Mouse (Mus musculus): ENCODE results near the gene Tanc2. TPM values are rescaled to one million over a fixed set of nuclear protein-coding genes. Genes with fewer than 3 reads are reported as not detected.

The Tanc2 gene
- 8.5 and 10.3 TPM in 2 replicates for polyA plus RNA-seq (2015; fragmentation: Nextera tagmentation; extraction: Ambion mirVana)

GRCm38 (mm10) chr11:105589877-105590641 is at the start of gene Tanc2:
Gene Tanc2 (plus strand): TSS chr11:105589986.
- no peaks in the 10 kb centered on the region for H3K36me3 ChIP-seq
- H3K9me3 ChIP-seq, result no peaks in the 10 kb centered on the region
- H3K4me3 ChIP-seq, result peak within 1 kb of the TSS; percentile 94
- ATAC-seq (ENCODE audit: low FRiP score, low read depth), result peak; percentile 86
- no peaks in the 10 kb centered on the region for H3K27me3 ChIP-seq
- WGBS, result 0% methylated on average over 58 of the region's 87 CpGs
- H3K4me2 ChIP-seq (replicated peaks), result peak within 1 kb of the TSS; percentile 78
- H3K9ac ChIP-seq, result peak within 1 kb of the TSS; percentile 90
- peaks cover 8% of the 10 kb centered on the region; the same call in 1 of the 2 replicates for H3K4me1 ChIP-seq
- peak within 1 kb of the TSS; percentile 79 for H3K27ac ChIP-seq

- no peak overlapping the region for H3K27ac ChIP-seq
- H3K27me3 ChIP-seq, result 0 out of 2 replicates have a peak, but pooled peaks cover 4% of the 10 kb centered on the region
- H3K4me1 ChIP-seq, result peaks cover 18% of the 10 kb centered on the region; the same call in 1 of the 2 replicates
- H3K9ac ChIP-seq, result no peak overlapping the region
- H3K36me3 ChIP-seq, result no peaks in the 10 kb centered on the region
- H3K4me3 ChIP-seq, result no peak overlapping the region
- no peaks in the 10 kb centered on the region for H3K9me3 ChIP-seq
- H3K4me2 ChIP-seq (replicated peaks), result no peak overlapping the region
- no peak for ATAC-seq (ENCODE audit: low FRiP score, low read depth)
- 86% methylated on average over 8 of the region's 8 CpGs for WGBS
Measured at GRCm38 (mm10) chr11:105540781-105541180, 49.0 kb upstream of the Tanc2 start.

GRCm38 (mm10) chr11:105541366-105541765 is 48.4 kb upstream of the Tanc2 start:
- 0 out of 2 replicates have a peak, but pooled peaks cover 4% of the 10 kb centered on the region for H3K27me3 ChIP-seq
- no peak overlapping the region for H3K9ac ChIP-seq
- H3K36me3 ChIP-seq, result no peaks in the 10 kb centered on the region
- no peak overlapping the region for H3K4me2 ChIP-seq (replicated peaks)
- peaks cover 21% of the 10 kb centered on the region; the same call in 1 of the 2 replicates for H3K4me1 ChIP-seq
- no peak overlapping the region for H3K4me3 ChIP-seq
- H3K27ac ChIP-seq, result no peak overlapping the region
- WGBS, result 75% methylated on average over 4 of the region's 4 CpGs
- no peaks in the 10 kb centered on the region for H3K9me3 ChIP-seq
- ATAC-seq (ENCODE audit: low FRiP score, low read depth), result no peak

- H3K4me2 ChIP-seq (replicated peaks), result no peak overlapping the region
- H3K4me1 ChIP-seq, result peaks cover 21% of the 10 kb centered on the region; the same call in 1 of the 2 replicates
- 0 out of 2 replicates have a peak, but pooled peaks cover 4% of the 10 kb centered on the region for H3K27me3 ChIP-seq
- H3K4me3 ChIP-seq, result no peak overlapping the region
- H3K36me3 ChIP-seq, result no peaks in the 10 kb centered on the region
- 66% methylated on average over 1 of the region's 1 CpGs for WGBS
- no peak overlapping the region for H3K9ac ChIP-seq
- no peak overlapping the region for H3K27ac ChIP-seq
- ATAC-seq (ENCODE audit: low FRiP score, low read depth), result no peak
- no peaks in the 10 kb centered on the region for H3K9me3 ChIP-seq
Measured at GRCm38 (mm10) chr11:105542129-105542528, 47.7 kb upstream of the Tanc2 start.

GRCm38 (mm10) chr11:105545801-105546200 is 44.0 kb upstream of the Tanc2 start:
- Histone ChIP-seq H3K9ac (no peak overlapping the region), H3K4me1 (peaks cover 29% of the 10 kb centered on the region; the same call in 1 of the 2 replicates), H3K27me3 (0 out of 2 replicates have a peak, but pooled peaks cover 4% of the 10 kb centered on the region), H3K36me3 (no peaks in the 10 kb centered on the region), H3K4me3 (no peak overlapping the region), H3K9me3 (no peaks in the 10 kb centered on the region), H3K4me2 (replicated peaks) (no peak overlapping the region), H3K27ac (no peak overlapping the region)
- 40% methylated on average over 8 of the region's 8 CpGs for WGBS
- no peak for ATAC-seq (ENCODE audit: low FRiP score, low read depth)

GRCm38 (mm10) chr11:105546393-105546792 is 43.4 kb upstream of the Tanc2 start:
- H3K4me3 ChIP-seq, result no peak overlapping the region
- H3K4me2 ChIP-seq (replicated peaks), result no peak overlapping the region
- H3K36me3 ChIP-seq, result no peaks in the 10 kb centered on the region
- H3K27me3 ChIP-seq, result 0 out of 2 replicates have a peak, but pooled peaks cover 4% of the 10 kb centered on the region
- peaks cover 24% of the 10 kb centered on the region; the same call in 1 of the 2 replicates for H3K4me1 ChIP-seq
- no peak overlapping the region for H3K9ac ChIP-seq
- WGBS, result 46% methylated on average over 6 of the region's 6 CpGs
- H3K9me3 ChIP-seq, result no peaks in the 10 kb centered on the region
- no peak for ATAC-seq (ENCODE audit: low FRiP score, low read depth)
- H3K27ac ChIP-seq, result no peak overlapping the region

GRCm38 (mm10) chr11:105548383-105548782 is 41.4 kb upstream of the Tanc2 start:
- no peak overlapping the region for H3K4me2 ChIP-seq (replicated peaks)
- WGBS, result 92% methylated on average over 6 of the region's 6 CpGs
- no peaks in the 10 kb centered on the region for H3K9me3 ChIP-seq
- no peak overlapping the region for H3K27ac ChIP-seq
- no peak for ATAC-seq (ENCODE audit: low FRiP score, low read depth)
- no peaks in the 10 kb centered on the region for H3K36me3 ChIP-seq
- no peak overlapping the region for H3K9ac ChIP-seq
- 0 out of 2 replicates have a peak, but pooled peaks cover 4% of the 10 kb centered on the region for H3K27me3 ChIP-seq
- H3K4me3 ChIP-seq, result no peak overlapping the region
- H3K4me1 ChIP-seq, result peaks cover 20% of the 10 kb centered on the region

GRCm38 (mm10) chr11:105549164-105550121 is 40.3 kb upstream of the Tanc2 start:
- no peaks in the 10 kb centered on the region for H3K36me3 ChIP-seq
- H3K27ac ChIP-seq, result 0 out of 2 replicates have a peak overlapping the region, but pooled peaks have one; percentile 15
- peaks cover 20% of the 10 kb centered on the region for H3K4me1 ChIP-seq
- H3K9ac ChIP-seq, result no peak overlapping the region
- no peak overlapping the region for H3K4me2 ChIP-seq (replicated peaks)
- 69% methylated on average over 9 of the region's 9 CpGs for WGBS
- H3K27me3 ChIP-seq, result no peaks in the 10 kb centered on the region
- peak; percentile 48; the same call in 1 of the 2 replicates for ATAC-seq (ENCODE audit: low FRiP score, low read depth)
- H3K4me3 ChIP-seq, result no peak overlapping the region
- H3K9me3 ChIP-seq, result no peaks in the 10 kb centered on the region

- Histone ChIP-seq H3K4me3 (no peak overlapping the region), H3K9me3 (no peaks in the 10 kb centered on the region; the same call in 1 of the 2 replicates), H3K4me2 (replicated peaks) (no peak overlapping the region), H3K27me3 (no peaks in the 10 kb centered on the region), H3K9ac (no peak overlapping the region), H3K36me3 (no peaks in the 10 kb centered on the region), H3K27ac (no peak overlapping the region), H3K4me1 (peaks cover 10% of the 10 kb centered on the region)
- 66% methylated on average over 8 of the region's 8 CpGs for WGBS
- ATAC-seq (ENCODE audit: low FRiP score, low read depth), result no peak
Measured at GRCm38 (mm10) chr11:105557285-105557684, 32.5 kb upstream of the Tanc2 start.

- ATAC-seq (ENCODE audit: low FRiP score, low read depth), result no peak
- no peak overlapping the region for H3K4me3 ChIP-seq
- H3K4me2 ChIP-seq (replicated peaks), result no peak overlapping the region
- peaks cover 8% of the 10 kb centered on the region for H3K4me1 ChIP-seq
- H3K9ac ChIP-seq, result no peak overlapping the region
- no peaks in the 10 kb centered on the region; the same call in 1 of the 2 replicates for H3K9me3 ChIP-seq
- no peaks in the 10 kb centered on the region for H3K36me3 ChIP-seq
- H3K27me3 ChIP-seq, result no peaks in the 10 kb centered on the region
- H3K27ac ChIP-seq, result no peak overlapping the region
Measured at GRCm38 (mm10) chr11:105558091-105558490, 31.7 kb upstream of the Tanc2 start.

- Histone ChIP-seq H3K4me1 (peaks cover 8% of the 10 kb centered on the region), H3K9ac (no peak overlapping the region), H3K9me3 (no peaks in the 10 kb centered on the region; the same call in 1 of the 2 replicates), H3K4me2 (replicated peaks) (no peak overlapping the region), H3K27me3 (no peaks in the 10 kb centered on the region), H3K27ac (no peak overlapping the region), H3K36me3 (no peaks in the 10 kb centered on the region), H3K4me3 (no peak overlapping the region)
- WGBS, result 80% methylated on average over 6 of the region's 6 CpGs
- no peak for ATAC-seq (ENCODE audit: low FRiP score, low read depth)
Measured at GRCm38 (mm10) chr11:105558803-105559505, 30.8 kb upstream of the Tanc2 start.
